ENCODE assay signal across 8 mouse cellular contexts in the genomic region with DNA sequence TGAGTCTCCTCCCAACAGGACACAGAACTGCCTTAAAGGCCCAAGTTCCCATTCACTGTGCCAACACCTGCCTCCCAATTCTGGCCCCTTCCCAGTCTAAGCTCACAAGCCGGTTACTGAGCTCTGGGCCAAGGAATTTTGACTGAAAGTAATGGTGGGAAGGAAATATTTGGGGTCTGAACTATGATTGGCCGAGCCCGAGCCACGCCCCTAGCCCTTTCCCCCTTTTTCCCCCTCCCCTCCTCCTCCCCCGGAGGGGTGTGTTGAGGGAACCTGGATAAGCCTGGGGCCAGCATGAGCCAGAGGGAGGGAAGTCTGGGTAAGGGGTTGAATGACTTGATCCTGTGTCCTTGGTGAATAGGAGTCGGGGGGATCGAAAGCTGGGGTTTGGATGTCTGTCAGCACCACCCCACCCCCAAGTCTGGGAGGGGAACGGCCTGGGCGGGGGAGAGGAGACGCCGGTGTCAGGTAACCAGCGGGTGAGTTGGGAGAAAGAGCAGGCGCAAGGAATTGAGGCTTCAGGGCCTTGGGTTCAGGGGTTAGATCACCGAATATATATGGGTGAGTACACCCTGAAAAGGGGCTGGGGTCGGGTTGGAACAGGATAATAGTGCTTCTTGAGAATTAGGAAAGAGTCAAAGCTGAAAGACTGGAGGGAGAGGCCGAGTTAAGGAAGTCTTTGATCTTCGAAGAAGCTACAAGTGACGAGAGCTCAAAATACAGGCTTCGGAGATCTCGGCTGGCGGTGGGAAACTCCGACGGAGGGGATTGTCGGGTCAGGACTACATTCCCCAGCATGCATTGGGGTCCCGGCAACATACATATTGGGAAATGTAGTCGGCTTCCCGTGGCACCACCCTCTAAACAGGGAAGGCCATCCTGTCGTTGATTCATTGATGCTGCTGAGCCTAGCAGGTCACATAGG. TPM values are rescaled to one million over a fixed set of nuclear protein-coding genes. Genes with fewer than 3 reads are reported as not detected.
DNase-seq lines count a peak whose midpoint lies in the region; ATAC-seq lines count a peak whose summit lies in the region.

A gene (plus strand): TSS at position 276 of the 925 bp plus-strand sequence.

- H3K4me3 ChIP-seq in hindbrain, embryonic 13.5 days: peak within 1 kb of the TSS; percentile 33

- peak within 1 kb of the TSS; percentile 55 for H3K4me2 ChIP-seq in hindbrain, embryonic 13.5 days

- H3K9ac ChIP-seq in hindbrain, embryonic 13.5 days: peak within 1 kb of the TSS; percentile 65

- DNase-seq in R1 (ENCODE audit: low read depth, low spot score): peak; percentile 93
- DNase-seq in cerebellum, postnatal 10 days: peak; percentile 88 to 92
- peak; percentile 64 to 77 for DNase-seq in frontal cortex, postnatal 36 days (ENCODE audit: low spot score in 2 of 2)
- DNase-seq in left cerebral cortex, adult 11 months (ENCODE audit: low spot score): peak; percentile 57
- DNase-seq in lung, postnatal 36 days: peak; percentile 91
- peak; percentile 88 for DNase-seq in retina, postnatal 1 day
- peak; percentile 58 for DNase-seq in urinary bladder, postnatal 25 days (ENCODE audit: low spot score)

- peaks cover 14% of the 10 kb centered on the region for H3K27me3 ChIP-seq in hindbrain, embryonic 13.5 days

- H3K4me1 ChIP-seq in hindbrain, embryonic 13.5 days (replicated peaks): peaks cover 33% of the 10 kb centered on the region

- H3K9me3 ChIP-seq in hindbrain, embryonic 13.5 days: no peaks in the 10 kb centered on the region

- 1% methylated on average over 28 of the region's 28 CpGs for WGBS in hindbrain, embryonic 13.5 days

- no peaks in the 10 kb centered on the region for H3K36me3 ChIP-seq in hindbrain, embryonic 13.5 days

- peak; percentile 59 for ATAC-seq in hindbrain, embryonic 13.5 days (ENCODE audit: low FRiP score)

- peak within 1 kb of the TSS; percentile 58 for H3K27ac ChIP-seq in hindbrain, embryonic 13.5 days

RNA-seq across cellular contexts. Expression of the gene that starts here (rescaled TPM):
- 2.8 and 3.3 TPM in 2 replicates for polyA plus RNA-seq in hindbrain, embryonic 13.5 days (2015; fragmentation: Nextera tagmentation; extraction: Ambion mirVana)

Comparison
In these comparisons a context has a peak if more than half of its experiments do, and no peak if none do; other contexts are left out.
1. Peak in every context shown above with its lines: DNase-seq, ATAC-seq, H3K4me3 ChIP-seq and H3K27ac ChIP-seq.